Mouse (Mus musculus) myocyte (in vitro differentiated cells): ENCODE data around the gene Abcc4. TPM values are rescaled to one million over a fixed set of nuclear protein-coding genes. Genes with fewer than 3 reads are reported as not detected.
A peak's percentile ranks its signal among the peaks of the same experiment; 100 is the strongest.

Experiments used
- H3K27me3 ChIP-seq: one replicate; pipeline ENCODE4 v1.6.1; 2011; ENCODE audit not compliant: control insufficient read depth, insufficient read depth, insufficient read length
- H3K36me3 ChIP-seq: one replicate; pipeline ENCODE4 v1.6.1; 2011; ENCODE audit not compliant: control insufficient read depth, insufficient read depth
- H3K4me2 ChIP-seq: one replicate; pipeline ENCODE4 v1.6.1; 2011; ENCODE audit warnings: low read depth, control low read depth
- H3K4me3 ChIP-seq: one replicate; pipeline ENCODE4 v1.5.1; 2011; ENCODE audit warnings: mild to moderate bottlenecking, control low read depth, moderate library complexity
- H3K79me2 ChIP-seq: one replicate; pipeline ENCODE4 v1.6.1; 2011; ENCODE audit not compliant: control insufficient read depth, insufficient read depth
- H3ac ChIP-seq: one replicate; pipeline ENCODE4 v1.6.1; 2011; ENCODE audit not compliant: control insufficient read depth, insufficient read length
- CEBPB ChIP-seq: IDR thresholded peaks from 2 replicates; pipeline ENCODE4 v1.6.1; 2011; ENCODE audit warnings: mild to moderate bottlenecking, moderate library complexity; ENCODE audit not compliant: poor library complexity, insufficient read depth, severe bottlenecking
- E2F4 ChIP-seq: IDR thresholded peaks from one replicate; pipeline ENCODE4 v1.6.1; 2011; ENCODE audit warnings: mild to moderate bottlenecking, control low read depth, moderate library complexity; ENCODE audit not compliant: insufficient read depth
- MAX ChIP-seq: IDR thresholded peaks from one replicate; pipeline ENCODE4 v1.6.1; 2011; ENCODE audit warnings: low read depth, mild to moderate bottlenecking, control low read depth
- MYOD1 ChIP-seq, 3 experiments: IDR thresholded peaks; one replicate each; pipeline ENCODE4 v1.6.1; 2011; ENCODE audit warnings: control low read depth in 2 of 3, low read depth in 2 of 3, mild to moderate bottlenecking in 2 of 3, moderate library complexity in 1 of 3; ENCODE audit not compliant: insufficient read length in 2 of 3, control insufficient read depth in 1 of 3
- MYOG ChIP-seq, 3 experiments: IDR thresholded peaks; one replicate each; pipeline ENCODE4 v1.6.1; 2011; ENCODE audit warnings: control low read depth in 2 of 3, low read depth in 2 of 3, mild to moderate bottlenecking in 2 of 3; ENCODE audit not compliant: insufficient read length in 2 of 3, control insufficient read depth in 1 of 3, insufficient read depth in 1 of 3
- POLR2A ChIP-seq: IDR thresholded peaks from one replicate; pipeline ENCODE4 v1.6.1; 2011; ENCODE audit warnings: low read depth, mild to moderate bottlenecking, control low read depth, moderate library complexity; ENCODE audit not compliant: insufficient read length
- POLR2AphosphoS2 ChIP-seq: IDR thresholded peaks from one replicate; pipeline ENCODE4 v1.6.1; 2011; ENCODE audit warnings: low read depth, control low read depth; ENCODE audit not compliant: insufficient read length
- REST ChIP-seq: IDR thresholded peaks from one replicate; pipeline ENCODE4 v1.6.1; 2011; ENCODE audit warnings: mild to moderate bottlenecking, control low read depth, moderate library complexity; ENCODE audit not compliant: insufficient read depth, insufficient read length
- SRF ChIP-seq: IDR thresholded peaks from one replicate; pipeline ENCODE4 v1.6.1; 2011; ENCODE audit warnings: low read depth; ENCODE audit not compliant: control insufficient read depth, insufficient read length
- TCF12 ChIP-seq: IDR thresholded peaks from one replicate; pipeline ENCODE4 v1.6.1; 2011; ENCODE audit warnings: mild to moderate bottlenecking, control low read depth; ENCODE audit not compliant: poor library complexity, insufficient read depth, severe bottlenecking
- TCF3 ChIP-seq: IDR thresholded peaks from one replicate; pipeline ENCODE4 v1.6.1; 2011; ENCODE audit warnings: low read depth, control low read depth; ENCODE audit not compliant: insufficient read length
- USF1 ChIP-seq: IDR thresholded peaks from one replicate; pipeline ENCODE4 v1.6.1; 2011; ENCODE audit warnings: low read depth, mild to moderate bottlenecking, control low read depth, moderate library complexity
- polyA plus RNA-seq: library from polyadenylated mRNA; unstranded; fragments of >200 nt; fragmentation: generic; extraction: Trizol; gene quantifications from one replicate; pipeline ENCODE4 v1.2.1, GENCODE M21; 2012; ENCODE audit warnings: missing spikeins

The Abcc4 gene
- polyA plus RNA-seq, 1 experiment: 6.3 TPM

DNA sequence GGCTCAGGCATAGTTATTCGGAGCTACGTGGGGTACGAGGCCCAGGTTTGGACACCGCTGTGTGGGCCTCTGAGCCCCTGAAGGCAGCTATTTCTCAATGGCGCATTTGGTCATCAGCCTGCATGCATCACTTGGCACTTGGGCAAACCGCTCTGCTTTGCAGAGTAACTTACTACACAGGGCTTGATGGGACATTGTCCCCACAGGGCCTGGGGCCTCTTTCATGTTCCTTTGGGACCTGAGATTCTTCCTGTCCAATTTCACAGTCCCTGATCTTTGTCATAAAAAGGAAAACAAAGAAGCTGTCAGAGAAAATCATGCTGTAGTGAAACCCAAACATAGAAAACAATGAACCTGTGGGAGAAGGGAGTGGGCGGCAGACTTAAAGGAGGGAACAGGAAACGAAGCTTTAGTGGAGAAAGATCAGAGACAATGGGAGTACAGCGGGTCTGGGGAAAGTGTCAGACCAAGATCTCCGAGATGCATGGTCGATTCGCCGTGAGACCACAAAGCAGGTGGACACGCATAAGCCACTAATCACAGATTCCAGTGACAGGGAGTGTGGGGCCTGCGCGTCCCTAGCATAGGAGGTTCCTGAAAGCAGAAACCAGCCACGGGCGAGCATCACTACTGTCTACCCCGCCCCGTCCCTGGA is 48.2 kb downstream of the Abcc4 start:
- Histone ChIP-seq H3K27me3 (no peaks in the 10 kb centered on the region), H3K4me2 (peak overlapping the region; percentile 68), H3K4me3 (no peak overlapping the region), H3K36me3 (no peaks in the 10 kb centered on the region), H3K79me2 (no peaks in the 10 kb centered on the region), H3ac (no peak overlapping the region)
- TF ChIP-seq MAX: no peak
- no peak for TF ChIP-seq SRF
- no peak for TF ChIP-seq POLR2AphosphoS2
- no peak for TF ChIP-seq MYOD1 (IDR thresholded peaks at IDR 0.05; ENCODE audit: control insufficient read depth in 1 of 3, insufficient read length in 2 of 3, low read depth in 2 of 3)
- no peak for TF ChIP-seq TCF3
- TF ChIP-seq REST: no peak
- no peak for TF ChIP-seq TCF12
- TF ChIP-seq CEBPB: no peak
- TF ChIP-seq POLR2A: no peak
- TF ChIP-seq MYOG (IDR thresholded peaks at IDR 0.05; ENCODE audit: control insufficient read depth in 1 of 3, insufficient read depth in 1 of 3, insufficient read length in 2 of 3, low read depth in 2 of 3): no peak
- TF ChIP-seq E2F4: no peak
- TF ChIP-seq USF1: no peak

DNA sequence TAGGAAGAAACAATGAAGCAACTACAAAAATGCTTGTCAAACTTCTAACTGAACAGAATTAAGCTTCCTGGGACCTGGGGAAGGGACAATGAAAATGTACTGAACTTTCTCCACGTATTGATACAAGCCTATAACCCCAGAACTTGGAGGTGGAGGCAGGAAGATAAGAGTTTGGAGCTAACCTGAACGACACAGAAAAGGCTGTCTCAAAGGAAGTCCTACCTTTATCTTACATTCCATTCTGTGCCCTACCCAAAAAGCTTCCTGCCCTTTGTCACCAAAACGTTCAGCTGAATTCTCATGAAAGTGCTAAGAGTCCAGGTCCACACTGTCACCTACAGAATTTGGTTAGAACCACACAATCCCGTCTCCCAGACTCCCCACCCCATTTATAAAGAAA is 48.8 kb downstream of the Abcc4 start:
- Histone ChIP-seq H3K79me2 (no peaks in the 10 kb centered on the region), H3K4me2 (no peak overlapping the region), H3ac (no peak overlapping the region), H3K4me3 (no peak overlapping the region), H3K36me3 (no peaks in the 10 kb centered on the region), H3K27me3 (no peaks in the 10 kb centered on the region)
- TF ChIP-seq SRF (no peak), USF1 (no peak), MYOD1 (IDR thresholded peaks at IDR 0.05; ENCODE audit: control insufficient read depth in 1 of 3, insufficient read length in 2 of 3, low read depth in 2 of 3) (no peak), POLR2A (no peak), POLR2AphosphoS2 (no peak), MAX (no peak), REST (no peak), E2F4 (no peak), TCF12 (no peak), CEBPB (no peak), MYOG (IDR thresholded peaks at IDR 0.05; ENCODE audit: control insufficient read depth in 1 of 3, insufficient read depth in 1 of 3, insufficient read length in 2 of 3, low read depth in 2 of 3) (no peak), TCF3 (no peak)

DNA sequence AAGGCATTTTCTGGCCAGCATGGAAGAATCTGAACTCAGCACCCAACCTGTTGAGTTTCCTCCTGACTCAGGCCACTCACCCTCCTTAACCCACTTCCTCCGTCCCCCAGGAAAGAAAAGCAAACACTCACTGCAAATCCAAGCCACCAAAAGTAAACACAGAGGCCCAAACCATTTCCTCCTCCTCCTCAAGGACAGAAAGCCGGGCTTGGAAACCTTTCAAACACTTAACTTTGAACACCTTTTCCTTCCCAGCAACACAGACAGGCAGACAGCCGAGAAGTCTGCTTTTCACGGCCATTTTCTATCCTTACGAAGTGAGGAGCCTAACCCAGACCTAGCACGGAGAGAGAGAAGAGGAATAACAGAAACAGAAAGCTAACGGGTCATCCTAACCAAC is 50.0 kb downstream of the Abcc4 start:
- no peaks in the 10 kb centered on the region for H3K36me3 ChIP-seq
- H3K4me3 ChIP-seq: no peak overlapping the region
- no peak overlapping the region for H3ac ChIP-seq
- no peak overlapping the region for H3K4me2 ChIP-seq
- no peaks in the 10 kb centered on the region for H3K27me3 ChIP-seq
- H3K79me2 ChIP-seq: no peaks in the 10 kb centered on the region
- TF ChIP-seq POLR2AphosphoS2 (no peak), MYOD1 (IDR thresholded peaks at IDR 0.05; ENCODE audit: control insufficient read depth in 1 of 3, insufficient read length in 2 of 3, low read depth in 2 of 3) (no peak)

- no peaks in the 10 kb centered on the region for H3K36me3 ChIP-seq
- no peak for TF ChIP-seq MYOG (IDR thresholded peaks at IDR 0.05; ENCODE audit: control insufficient read depth in 1 of 3, insufficient read depth in 1 of 3, insufficient read length in 2 of 3, low read depth in 2 of 3)
- TF ChIP-seq MYOD1 (IDR thresholded peaks at IDR 0.05; ENCODE audit: control insufficient read depth in 1 of 3, insufficient read length in 2 of 3, low read depth in 2 of 3): no peak
- TF ChIP-seq TCF3: no peak
- TF ChIP-seq REST: no peak
- no peak for TF ChIP-seq CEBPB
- no peak for TF ChIP-seq POLR2A
- no peak for TF ChIP-seq MAX
- no peak for TF ChIP-seq POLR2AphosphoS2
- TF ChIP-seq TCF12: no peak
- TF ChIP-seq SRF: no peak
- TF ChIP-seq USF1: no peak
- no peak for TF ChIP-seq E2F4
- no peaks in the 10 kb centered on the region for H3K79me2 ChIP-seq
- no peaks in the 10 kb centered on the region for H3K27me3 ChIP-seq
- H3K4me3 ChIP-seq: no peak overlapping the region
- H3K4me2 ChIP-seq: no peak overlapping the region
- H3ac ChIP-seq: no peak overlapping the region
Measured at GRCm38 (mm10) chr14:118654903-118655302, 51.1 kb downstream of the Abcc4 start.

DNA sequence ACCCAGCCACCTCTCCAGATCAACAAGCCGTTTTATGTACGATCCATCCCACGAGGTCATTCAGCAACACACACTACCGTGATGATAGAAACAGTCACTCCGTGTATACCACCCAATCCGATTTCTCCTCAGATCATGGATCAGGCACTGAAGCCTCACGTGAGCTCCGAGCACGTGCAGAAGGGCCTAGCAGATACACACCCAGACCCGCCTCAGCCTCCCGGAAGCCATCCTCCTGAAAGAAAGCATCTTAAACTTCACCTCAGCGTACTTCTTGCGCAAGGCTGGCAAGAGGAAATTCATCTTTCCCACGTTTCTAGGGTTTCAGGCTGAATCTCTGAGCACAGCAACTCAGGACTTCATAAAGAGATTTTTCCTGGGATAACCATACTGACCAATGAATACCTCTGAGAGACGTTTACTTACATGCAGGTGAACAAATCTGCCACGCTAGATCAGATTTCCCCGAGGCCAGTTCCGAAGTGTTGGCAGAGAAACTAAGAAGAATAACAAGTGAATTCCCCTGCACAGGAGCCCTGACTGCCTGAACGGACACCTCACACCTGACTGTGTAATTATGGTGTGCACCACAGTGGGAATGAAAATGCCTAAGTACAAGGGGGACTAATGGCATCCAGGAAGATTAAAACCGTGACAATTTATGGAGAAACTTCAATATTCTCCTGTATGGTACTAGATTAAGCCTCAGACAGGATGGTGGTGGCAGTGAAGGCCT is 54.1 kb downstream of the Abcc4 start:
- TF ChIP-seq POLR2A: no peak
- TF ChIP-seq MYOG (IDR thresholded peaks at IDR 0.05; ENCODE audit: control insufficient read depth in 1 of 3, insufficient read depth in 1 of 3, insufficient read length in 2 of 3, low read depth in 2 of 3): no peak
- TF ChIP-seq TCF12: no peak
- no peak for TF ChIP-seq CEBPB
- no peak for TF ChIP-seq TCF3
- TF ChIP-seq REST: no peak
- TF ChIP-seq SRF: no peak
- TF ChIP-seq USF1: no peak
- TF ChIP-seq MYOD1 (IDR thresholded peaks at IDR 0.05; ENCODE audit: control insufficient read depth in 1 of 3, insufficient read length in 2 of 3, low read depth in 2 of 3): no peak
- TF ChIP-seq E2F4: no peak
- no peak for TF ChIP-seq MAX
- no peak for TF ChIP-seq POLR2AphosphoS2
- no peaks in the 10 kb centered on the region for H3K36me3 ChIP-seq

More for the DNA sequence above, 54.1 kb downstream of the Abcc4 start:
- Histone ChIP-seq H3K27me3 (no peaks in the 10 kb centered on the region), H3K4me3 (no peak overlapping the region), H3K4me2 (no peak overlapping the region), H3K79me2 (no peaks in the 10 kb centered on the region), H3ac (no peak overlapping the region)
